Comparison of ENCODE assay signal across 15 mouse cellular contexts in the genomic region with DNA sequence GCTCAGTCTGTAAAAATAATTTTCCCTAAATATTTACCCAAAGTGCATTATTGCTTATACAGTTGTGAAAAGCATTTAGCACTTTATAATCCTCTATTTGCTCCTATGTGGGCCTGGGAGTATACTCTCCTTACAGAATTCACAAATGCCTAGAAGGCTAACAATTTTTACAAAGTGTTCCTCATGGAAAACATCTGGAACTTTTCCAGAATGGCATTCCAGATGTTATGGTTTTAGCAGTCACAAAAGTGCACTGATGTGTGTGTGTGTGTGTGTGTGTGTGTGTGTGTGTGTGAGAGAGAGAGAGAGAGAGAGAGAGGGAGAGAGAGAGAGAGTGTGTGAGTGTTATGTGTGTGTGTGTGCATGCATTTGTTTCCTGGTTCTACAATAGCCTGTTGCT.
"Had no signal": no experiment of that assay in that cellular context is flagged by ENCODE, and none has a peak within 500 bp of the region (broad histone marks: within the 10 kb centered on the region; RNA-seq: fewer than 3 reads in every experiment).

No protein-coding gene starts in this region.

- H3K27me3 ChIP-seq: liver, embryonic 15.5 days; midbrain, embryonic 12.5 days; neural tube, embryonic 15.5 days had no signal

- H3K4me1 ChIP-seq: liver, embryonic 15.5 days; midbrain, embryonic 12.5 days; neural tube, embryonic 15.5 days had no signal

- DNase-seq: kidney, adult 11 months; kidney, adult 9 months; kidney, postnatal 36 days; lung, adult 2 months; lung, postnatal 14 days; right cerebral cortex, adult 18-20 months; right cerebral cortex, postnatal 25 days; thymus, postnatal 36 days had no signal

- H3K4me3 ChIP-seq: liver, embryonic 15.5 days; midbrain, embryonic 12.5 days; myocyte; neural tube, embryonic 15.5 days had no signal

- H3K4me2 ChIP-seq: liver, embryonic 11.5 days; liver, embryonic 15.5 days; midbrain, embryonic 12.5 days; neural tube, embryonic 15.5 days had no signal

- H3K36me3 ChIP-seq: liver, embryonic 15.5 days; midbrain, embryonic 12.5 days; neural tube, embryonic 15.5 days had no signal

- H3K27ac ChIP-seq: kidney, postnatal 0 days; liver, embryonic 15.5 days; macrophage; midbrain, embryonic 12.5 days; neural tube, embryonic 15.5 days had no signal

- H3K9ac ChIP-seq: liver, embryonic 15.5 days; midbrain, embryonic 12.5 days; neural tube, embryonic 15.5 days had no signal

- H3K9me3 ChIP-seq: liver, embryonic 15.5 days; midbrain, embryonic 12.5 days; neural tube, embryonic 15.5 days had no signal
